Mouse (Mus musculus): ENCODE measurements at regions not wholly inside any gene's neighbourhood (a gene's known extent, or its start where the extent isn't known, plus 50 kb on each side); places are given as distances from the start of the nearest gene placed in this dataset.

GRCm38 (mm10) chr16:77986884-77987529 lies 314.3 kb upstream of the Cxadr start:
- no peaks in the 10 kb centered on the region for H3K27me3 ChIP-seq (ENCODE audit: insufficient read depth, low read length)
- H3K4me3 ChIP-seq (replicated peaks; ENCODE audit: low read length): no peak overlapping the region

GRCm38 (mm10) chr16:77948785-77949184 lies 346.9 kb upstream of the Gm11146 start:
- no peaks in the 10 kb centered on the region for H3K36me3 ChIP-seq (ENCODE audit: insufficient read depth, low read length)
- H3K4me3 ChIP-seq (replicated peaks; ENCODE audit: low read length): no peak overlapping the region
- no peaks in the 10 kb centered on the region for H3K27me3 ChIP-seq (ENCODE audit: insufficient read depth, low read length)
- no peak for TF ChIP-seq POU5F1 (IDR thresholded peaks at IDR 0.05; ENCODE audit: borderline replicate concordance, low read length)
- TF ChIP-seq CTCF (conservative IDR thresholded peaks at IDR 0.05; ENCODE audit: low read length): no peak
- TF ChIP-seq NANOG (IDR thresholded peaks at IDR 0.05; ENCODE audit: borderline replicate concordance, low read length): no peak
- no peaks in the 10 kb centered on the region for H3K4me1 ChIP-seq (replicated peaks; ENCODE audit: low read depth, low read length)
- peaks cover 5% of the 10 kb centered on the region; the same call in 1 of the 2 replicates for H3K9me3 ChIP-seq (ENCODE audit: low read length)

More at GRCm38 (mm10) chr16:77986884-77987529, 314.3 kb upstream of the Cxadr start:
- Histone ChIP-seq H3K36me3 (ENCODE audit: insufficient read depth, low read length) (no peaks in the 10 kb centered on the region), H3K9me3 (ENCODE audit: low read length) (no peaks in the 10 kb centered on the region), H3K4me1 (replicated peaks; ENCODE audit: low read depth, low read length) (no peaks in the 10 kb centered on the region)
- no peak for TF ChIP-seq CTCF (conservative IDR thresholded peaks at IDR 0.05; ENCODE audit: low read length)
- TF ChIP-seq POU5F1 (IDR thresholded peaks at IDR 0.05; ENCODE audit: borderline replicate concordance, low read length): no peak
- TF ChIP-seq NANOG (IDR thresholded peaks at IDR 0.05; ENCODE audit: borderline replicate concordance, low read length): no peak

- no peaks in the 10 kb centered on the region for H3K4me1 ChIP-seq (replicated peaks; ENCODE audit: low read depth, low read length)
- peaks cover 5% of the 10 kb centered on the region; the same call in 1 of the 2 replicates for H3K9me3 ChIP-seq (ENCODE audit: low read length)
- no peaks in the 10 kb centered on the region for H3K27me3 ChIP-seq (ENCODE audit: insufficient read depth, low read length)
- H3K4me3 ChIP-seq (replicated peaks; ENCODE audit: low read length): no peak overlapping the region
- H3K36me3 ChIP-seq (ENCODE audit: insufficient read depth, low read length): no peaks in the 10 kb centered on the region
- TF ChIP-seq CTCF (conservative IDR thresholded peaks at IDR 0.05; ENCODE audit: low read length) (no peak), POU5F1 (IDR thresholded peaks at IDR 0.05; ENCODE audit: borderline replicate concordance, low read length) (no peak), NANOG (IDR thresholded peaks at IDR 0.05; ENCODE audit: borderline replicate concordance, low read length) (no peak)
Observed at GRCm38 (mm10) chr16:77945442-77945841, 343.5 kb upstream of the Gm11146 start.

- no peaks in the 10 kb centered on the region for H3K4me1 ChIP-seq (replicated peaks; ENCODE audit: low read depth, low read length)
- H3K9me3 ChIP-seq (ENCODE audit: low read length): no peaks in the 10 kb centered on the region
- TF ChIP-seq POU5F1 (IDR thresholded peaks at IDR 0.05; ENCODE audit: borderline replicate concordance, low read length): no peak
- no peak for TF ChIP-seq CTCF (conservative IDR thresholded peaks at IDR 0.05; ENCODE audit: low read length)
- TF ChIP-seq NANOG (IDR thresholded peaks at IDR 0.05; ENCODE audit: borderline replicate concordance, low read length): no peak
- no peak overlapping the region for H3K4me3 ChIP-seq (replicated peaks; ENCODE audit: low read length)
- no peaks in the 10 kb centered on the region for H3K27me3 ChIP-seq (ENCODE audit: insufficient read depth, low read length)
- no peaks in the 10 kb centered on the region for H3K36me3 ChIP-seq (ENCODE audit: insufficient read depth, low read length)
Observed at GRCm38 (mm10) chr16:77931025-77931723, 329.3 kb upstream of the Gm11146 start.

- no peak overlapping the region for H3K4me3 ChIP-seq (replicated peaks; ENCODE audit: low read length)
- no peaks in the 10 kb centered on the region for H3K27me3 ChIP-seq (ENCODE audit: insufficient read depth, low read length)
- no peaks in the 10 kb centered on the region for H3K36me3 ChIP-seq (ENCODE audit: insufficient read depth, low read length)
Observed at GRCm38 (mm10) chr16:77914160-77915070, 312.5 kb upstream of the Gm11146 start.

GRCm38 (mm10) chr16:77894247-77894646 lies 292.4 kb upstream of the Gm11146 start:
- no peaks in the 10 kb centered on the region for H3K4me1 ChIP-seq (replicated peaks; ENCODE audit: low read depth, low read length)
- H3K4me3 ChIP-seq (replicated peaks; ENCODE audit: low read length): no peak overlapping the region
- no peaks in the 10 kb centered on the region for H3K36me3 ChIP-seq (ENCODE audit: insufficient read depth, low read length)
- H3K27me3 ChIP-seq (ENCODE audit: insufficient read depth, low read length): no peaks in the 10 kb centered on the region
- H3K9me3 ChIP-seq (ENCODE audit: low read length): no peaks in the 10 kb centered on the region
- TF ChIP-seq CTCF (conservative IDR thresholded peaks at IDR 0.05; ENCODE audit: low read length): no peak

More at GRCm38 (mm10) chr16:77914160-77915070, 312.5 kb upstream of the Gm11146 start:
- TF ChIP-seq CTCF (conservative IDR thresholded peaks at IDR 0.05; ENCODE audit: low read length) (no peak), NANOG (IDR thresholded peaks at IDR 0.05; ENCODE audit: borderline replicate concordance, low read length) (no peak), POU5F1 (IDR thresholded peaks at IDR 0.05; ENCODE audit: borderline replicate concordance, low read length) (no peak)
- no peaks in the 10 kb centered on the region for H3K9me3 ChIP-seq (ENCODE audit: low read length)
- no peaks in the 10 kb centered on the region for H3K4me1 ChIP-seq (replicated peaks; ENCODE audit: low read depth, low read length)

- H3K9me3 ChIP-seq (ENCODE audit: low read length): no peaks in the 10 kb centered on the region
- H3K36me3 ChIP-seq (ENCODE audit: insufficient read depth, low read length): no peaks in the 10 kb centered on the region
- H3K4me1 ChIP-seq (replicated peaks; ENCODE audit: low read depth, low read length): no peaks in the 10 kb centered on the region
- no peak for TF ChIP-seq POU5F1 (IDR thresholded peaks at IDR 0.05; ENCODE audit: borderline replicate concordance, low read length)
- TF ChIP-seq NANOG (IDR thresholded peaks at IDR 0.05; ENCODE audit: borderline replicate concordance, low read length): no peak
- no peak for TF ChIP-seq CTCF (conservative IDR thresholded peaks at IDR 0.05; ENCODE audit: low read length)
- H3K4me3 ChIP-seq (replicated peaks; ENCODE audit: low read length): no peak overlapping the region
- H3K27me3 ChIP-seq (ENCODE audit: insufficient read depth, low read length): no peaks in the 10 kb centered on the region
Observed at GRCm38 (mm10) chr16:77893690-77894089, 291.8 kb upstream of the Gm11146 start.

- no peaks in the 10 kb centered on the region for H3K27me3 ChIP-seq (ENCODE audit: insufficient read depth, low read length)
- TF ChIP-seq NANOG (IDR thresholded peaks at IDR 0.05; ENCODE audit: borderline replicate concordance, low read length): no peak
- no peak for TF ChIP-seq CTCF (conservative IDR thresholded peaks at IDR 0.05; ENCODE audit: low read length)
- TF ChIP-seq POU5F1 (IDR thresholded peaks at IDR 0.05; ENCODE audit: borderline replicate concordance, low read length): no peak
- H3K4me1 ChIP-seq (replicated peaks; ENCODE audit: low read depth, low read length): no peaks in the 10 kb centered on the region
- no peaks in the 10 kb centered on the region for H3K9me3 ChIP-seq (ENCODE audit: low read length)
- no peak overlapping the region for H3K4me3 ChIP-seq (replicated peaks; ENCODE audit: low read length)
- no peaks in the 10 kb centered on the region for H3K36me3 ChIP-seq (ENCODE audit: insufficient read depth, low read length)
Observed at GRCm38 (mm10) chr16:77892731-77893130, 290.8 kb upstream of the Gm11146 start.

Data from E14TG2a.4 (cell line).